Mouse (Mus musculus) myocyte (in vitro differentiated cells): ENCODE measurements around the gene Mdm2. TPM values are rescaled to one million over a fixed set of nuclear protein-coding genes. Genes with fewer than 3 reads are reported as not detected.

Source experiments
- H3K27me3 ChIP-seq: one replicate; pipeline ENCODE4 v1.6.1; 2011; ENCODE audit not compliant: control insufficient read depth, insufficient read depth, insufficient read length
- H3K36me3 ChIP-seq: one replicate; pipeline ENCODE4 v1.6.1; 2011; ENCODE audit not compliant: control insufficient read depth, insufficient read depth
- H3K4me2 ChIP-seq: one replicate; pipeline ENCODE4 v1.6.1; 2011; ENCODE audit warnings: low read depth, control low read depth
- H3K4me3 ChIP-seq: one replicate; pipeline ENCODE4 v1.5.1; 2011; ENCODE audit warnings: mild to moderate bottlenecking, control low read depth, moderate library complexity
- H3K79me2 ChIP-seq: one replicate; pipeline ENCODE4 v1.6.1; 2011; ENCODE audit not compliant: control insufficient read depth, insufficient read depth
- H3ac ChIP-seq: one replicate; pipeline ENCODE4 v1.6.1; 2011; ENCODE audit not compliant: control insufficient read depth, insufficient read length
- CEBPB ChIP-seq: IDR thresholded peaks from 2 replicates; pipeline ENCODE4 v1.6.1; 2011; ENCODE audit warnings: mild to moderate bottlenecking, moderate library complexity; ENCODE audit not compliant: poor library complexity, insufficient read depth, severe bottlenecking
- E2F4 ChIP-seq: IDR thresholded peaks from one replicate; pipeline ENCODE4 v1.6.1; 2011; ENCODE audit warnings: mild to moderate bottlenecking, control low read depth, moderate library complexity; ENCODE audit not compliant: insufficient read depth
- MAX ChIP-seq: IDR thresholded peaks from one replicate; pipeline ENCODE4 v1.6.1; 2011; ENCODE audit warnings: low read depth, mild to moderate bottlenecking, control low read depth
- MYOD1 ChIP-seq, 3 experiments: IDR thresholded peaks; one replicate each; pipeline ENCODE4 v1.6.1; 2011; ENCODE audit warnings: control low read depth in 2 of 3, low read depth in 2 of 3, mild to moderate bottlenecking in 2 of 3, moderate library complexity in 1 of 3; ENCODE audit not compliant: insufficient read length in 2 of 3, control insufficient read depth in 1 of 3
- MYOG ChIP-seq, 3 experiments: IDR thresholded peaks; one replicate each; pipeline ENCODE4 v1.6.1; 2011; ENCODE audit warnings: control low read depth in 2 of 3, low read depth in 2 of 3, mild to moderate bottlenecking in 2 of 3; ENCODE audit not compliant: insufficient read length in 2 of 3, control insufficient read depth in 1 of 3, insufficient read depth in 1 of 3
- POLR2A ChIP-seq: IDR thresholded peaks from one replicate; pipeline ENCODE4 v1.6.1; 2011; ENCODE audit warnings: low read depth, mild to moderate bottlenecking, control low read depth, moderate library complexity; ENCODE audit not compliant: insufficient read length
- POLR2AphosphoS2 ChIP-seq: IDR thresholded peaks from one replicate; pipeline ENCODE4 v1.6.1; 2011; ENCODE audit warnings: low read depth, control low read depth; ENCODE audit not compliant: insufficient read length
- REST ChIP-seq: IDR thresholded peaks from one replicate; pipeline ENCODE4 v1.6.1; 2011; ENCODE audit warnings: mild to moderate bottlenecking, control low read depth, moderate library complexity; ENCODE audit not compliant: insufficient read depth, insufficient read length
- SRF ChIP-seq: IDR thresholded peaks from one replicate; pipeline ENCODE4 v1.6.1; 2011; ENCODE audit warnings: low read depth; ENCODE audit not compliant: control insufficient read depth, insufficient read length
- TCF12 ChIP-seq: IDR thresholded peaks from one replicate; pipeline ENCODE4 v1.6.1; 2011; ENCODE audit warnings: mild to moderate bottlenecking, control low read depth; ENCODE audit not compliant: poor library complexity, insufficient read depth, severe bottlenecking
- TCF3 ChIP-seq: IDR thresholded peaks from one replicate; pipeline ENCODE4 v1.6.1; 2011; ENCODE audit warnings: low read depth, control low read depth; ENCODE audit not compliant: insufficient read length
- USF1 ChIP-seq: IDR thresholded peaks from one replicate; pipeline ENCODE4 v1.6.1; 2011; ENCODE audit warnings: low read depth, mild to moderate bottlenecking, control low read depth, moderate library complexity
- polyA plus RNA-seq: library from polyadenylated mRNA; unstranded; fragments of >200 nt; fragmentation: generic; extraction: Trizol; gene quantifications from one replicate; pipeline ENCODE4 v1.2.1, GENCODE M21; 2012; ENCODE audit warnings: missing spikeins

The Mdm2 gene
- polyA plus RNA-seq, 1 experiment = 23.2 TPM

GRCm38 (mm10) chr10:117690770-117691296 lies 19.7 kb downstream of the Mdm2 start:
- H3K4me2 ChIP-seq = no peak overlapping the region
- no peak overlapping the region for H3ac ChIP-seq
- H3K4me3 ChIP-seq = no peak overlapping the region
- H3K27me3 ChIP-seq = no peaks in the 10 kb centered on the region
- peaks cover 65% of the 10 kb centered on the region for H3K36me3 ChIP-seq
- TF ChIP-seq USF1 (no peak), POLR2A (no peak), TCF3 (no peak), MYOG (IDR thresholded peaks at IDR 0.05; ENCODE audit: control insufficient read depth in 1 of 3, insufficient read depth in 1 of 3, insufficient read length in 2 of 3, low read depth in 2 of 3) (no peak), MAX (no peak), E2F4 (no peak), TCF12 (no peak), CEBPB (no peak), MYOD1 (IDR thresholded peaks at IDR 0.05; ENCODE audit: control insufficient read depth in 1 of 3, insufficient read length in 2 of 3, low read depth in 2 of 3) (no peak), POLR2AphosphoS2 (no peak), SRF (no peak), REST (no peak)
- H3K79me2 ChIP-seq = no peaks in the 10 kb centered on the region

GRCm38 (mm10) chr10:117690101-117690352 lies 20.5 kb downstream of the Mdm2 start:
- Histone ChIP-seq H3ac (no peak overlapping the region), H3K4me3 (no peak overlapping the region), H3K4me2 (no peak overlapping the region), H3K36me3 (peaks cover 57% of the 10 kb centered on the region), H3K79me2 (no peaks in the 10 kb centered on the region), H3K27me3 (no peaks in the 10 kb centered on the region)
- TF ChIP-seq E2F4 (no peak), MYOG (IDR thresholded peaks at IDR 0.05; ENCODE audit: control insufficient read depth in 1 of 3, insufficient read depth in 1 of 3, insufficient read length in 2 of 3, low read depth in 2 of 3) (no peak), MAX (no peak), USF1 (no peak), CEBPB (no peak), TCF3 (no peak), TCF12 (no peak), MYOD1 (IDR thresholded peaks at IDR 0.05; ENCODE audit: control insufficient read depth in 1 of 3, insufficient read length in 2 of 3, low read depth in 2 of 3) (no peak), SRF (no peak), POLR2A (no peak), POLR2AphosphoS2 (no peak), REST (no peak)

- Histone ChIP-seq H3K36me3 (peaks cover 54% of the 10 kb centered on the region), H3ac (no peak overlapping the region), H3K4me3 (no peak overlapping the region), H3K4me2 (no peak overlapping the region), H3K27me3 (no peaks in the 10 kb centered on the region), H3K79me2 (no peaks in the 10 kb centered on the region)
- TF ChIP-seq POLR2AphosphoS2 (no peak), POLR2A (no peak), MYOG (IDR thresholded peaks at IDR 0.05; ENCODE audit: control insufficient read depth in 1 of 3, insufficient read depth in 1 of 3, insufficient read length in 2 of 3, low read depth in 2 of 3) (no peak), USF1 (no peak), REST (no peak), SRF (no peak), TCF12 (no peak), TCF3 (no peak), E2F4 (no peak), MAX (no peak), CEBPB (no peak), MYOD1 (IDR thresholded peaks at IDR 0.05; ENCODE audit: control insufficient read depth in 1 of 3, insufficient read length in 2 of 3, low read depth in 2 of 3) (no peak)
Observed at GRCm38 (mm10) chr10:117689297-117690100, 21.1 kb downstream of the Mdm2 start.

- TF ChIP-seq E2F4 (no peak), TCF12 (no peak), MYOD1 (IDR thresholded peaks at IDR 0.05; ENCODE audit: control insufficient read depth in 1 of 3, insufficient read length in 2 of 3, low read depth in 2 of 3) (no peak), MYOG (IDR thresholded peaks at IDR 0.05; ENCODE audit: control insufficient read depth in 1 of 3, insufficient read depth in 1 of 3, insufficient read length in 2 of 3, low read depth in 2 of 3) (no peak), MAX (no peak), TCF3 (no peak), USF1 (no peak), CEBPB (no peak), REST (no peak), SRF (no peak)
- Histone ChIP-seq H3K36me3 (peaks cover 44% of the 10 kb centered on the region), H3K27me3 (no peaks in the 10 kb centered on the region), H3K4me2 (no peak overlapping the region), H3K79me2 (no peaks in the 10 kb centered on the region), H3ac (no peak overlapping the region), H3K4me3 (no peak overlapping the region)
Observed at GRCm38 (mm10) chr10:117688204-117689151, 22.1 kb downstream of the Mdm2 start.
